Mouse (Mus musculus) layer of hippocampus, postnatal 25 days (tissue): ENCODE data around the gene Denr. TPM values are rescaled to one million over a fixed set of nuclear protein-coding genes. Genes with fewer than 3 reads are reported as not detected.

ENCODE experiments used
- DNase-seq, 2 experiments: peaks; one replicate each; pipeline ENCODE4 v3.0.0; 2022; ENCODE audit warnings: mixed read lengths in 2 of 2, low spot score in 1 of 2; ENCODE audit errors: extremely low spot score in 1 of 2
- total RNA-seq, 2 experiments: library from RNA; stranded (reverse); gene quantifications; 2 replicates each; pipeline ENCODE4 v1.2.3; 2021

Denr gene
- total RNA-seq, 2 experiments from 2014 or later, result 60.5 to 62.0 TPM

DNA sequence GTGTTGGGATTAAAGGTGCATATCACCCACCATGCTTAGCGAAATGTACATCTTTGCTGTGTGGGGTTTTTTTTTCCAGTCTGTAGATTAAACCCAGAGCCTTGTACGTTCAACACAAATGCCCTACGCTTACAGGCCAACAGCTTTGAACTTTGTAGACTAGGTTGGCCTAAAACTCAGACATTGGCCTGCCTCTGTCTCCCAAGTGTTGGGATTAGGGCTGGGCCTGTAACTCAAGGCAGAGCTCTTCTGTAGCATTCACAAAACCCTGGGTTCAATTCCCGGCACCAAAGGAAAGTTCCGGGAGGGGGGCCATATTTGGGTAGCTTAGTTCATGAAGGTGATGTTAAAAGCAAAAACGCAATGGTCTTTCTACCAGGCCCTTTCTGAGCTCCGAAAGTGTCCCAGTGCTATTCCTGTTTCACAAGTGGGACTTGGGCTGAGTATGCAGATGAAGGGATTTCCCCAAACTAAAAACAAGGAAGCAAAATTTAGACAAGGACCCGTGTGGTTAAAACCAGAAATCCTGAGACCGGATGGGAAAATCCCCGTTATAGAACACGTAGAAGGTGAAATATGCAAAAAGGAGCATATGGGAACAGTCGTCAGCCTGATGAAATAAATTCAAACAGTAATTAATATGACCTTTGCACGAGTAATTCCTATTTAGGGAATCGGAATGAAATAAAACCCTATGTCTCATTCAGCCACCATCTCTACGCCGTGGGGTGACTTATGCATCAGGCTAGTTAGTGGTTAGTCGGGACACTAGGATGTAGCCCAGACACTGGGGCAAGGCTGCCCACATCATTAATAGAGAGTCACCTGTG, 614 bp upstream of the Denr start:
- DNase-seq, result no peak

DNA sequence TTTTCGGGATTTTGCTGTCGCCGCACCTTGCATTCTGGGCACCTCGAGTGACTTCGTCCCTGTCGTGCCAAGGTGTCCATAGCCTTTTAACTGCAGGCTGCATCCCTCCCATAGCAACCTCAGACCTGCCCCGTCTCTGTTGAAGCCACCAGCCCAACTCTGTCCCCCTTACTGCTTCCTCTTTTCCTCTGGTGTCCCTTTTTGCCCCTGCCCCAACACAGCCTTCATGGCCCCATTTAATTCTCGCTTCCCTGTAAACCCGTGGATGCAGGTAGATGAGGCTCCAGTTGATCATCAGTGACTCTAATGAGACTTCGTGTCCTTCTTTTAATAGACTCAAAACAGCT, 629 bp downstream of the Denr start:
- no peak for DNase-seq

DNA sequence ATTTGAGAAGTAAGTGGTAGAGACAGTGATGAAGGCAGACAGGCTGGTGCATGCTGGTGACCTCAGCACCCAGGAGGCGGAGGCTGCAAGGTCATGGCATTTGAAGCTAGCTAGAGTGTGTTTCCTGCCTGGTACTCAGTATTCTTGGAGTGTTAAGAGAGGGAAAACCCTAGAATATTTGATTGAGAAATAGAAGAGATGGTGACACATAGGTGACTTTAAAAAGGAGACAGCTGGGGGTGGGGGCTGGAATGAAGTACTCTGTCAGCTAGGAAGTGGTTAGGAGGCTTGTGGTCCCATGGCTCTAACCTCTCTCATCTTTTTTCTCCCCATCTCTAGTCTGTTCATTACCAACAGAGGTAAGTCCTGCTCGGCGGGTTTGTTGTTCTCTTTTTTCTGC, 7.9 kb downstream of the Denr start:
- DNase-seq, result no peak

DNA sequence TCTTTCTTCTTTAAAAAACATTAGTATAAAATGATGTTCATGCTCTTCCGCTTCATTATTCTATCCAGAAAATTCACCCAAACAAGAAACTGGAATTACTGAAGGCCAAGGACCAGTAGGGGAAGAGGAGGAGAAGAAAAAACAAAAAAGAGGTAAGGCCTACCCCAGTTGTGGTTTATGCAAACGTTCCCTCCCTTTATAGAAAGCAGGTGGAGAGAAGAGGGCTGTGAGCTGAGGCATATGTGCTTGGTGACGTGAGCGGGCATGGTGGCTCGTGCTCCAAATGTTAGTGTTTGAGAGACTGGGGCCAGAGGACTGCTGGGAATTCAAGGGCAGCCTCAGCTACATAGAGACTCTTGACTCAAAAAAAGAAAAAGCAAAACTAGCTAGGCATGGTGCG, 15.1 kb downstream of the Denr start:
- DNase-seq, result no peak

DNA sequence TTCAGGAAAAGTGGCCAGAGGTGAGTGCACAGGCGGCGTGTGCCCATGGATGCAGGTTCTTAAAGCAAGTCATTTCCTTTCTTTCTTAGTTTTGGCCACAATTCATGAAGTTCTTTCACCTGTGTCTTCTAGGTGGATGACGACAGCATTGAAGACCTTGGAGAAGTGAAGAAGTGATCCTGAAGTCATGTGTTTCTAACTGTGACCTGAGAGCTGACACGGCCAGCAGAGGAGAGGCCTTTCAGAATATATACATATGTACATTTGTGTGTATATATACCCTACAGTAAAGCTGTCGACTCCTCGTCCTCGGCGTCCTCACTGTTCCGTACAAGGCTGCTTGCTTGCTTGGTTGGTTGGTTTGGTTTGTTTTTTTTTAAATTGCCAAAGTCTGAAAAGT, 20.1 kb downstream of the Denr start, which contains the start of gene Gm43518:
Gm43518 (plus strand) TSS at position 301 of the 400 bp plus-strand sequence.
- DNase-seq, result no peak

DNA sequence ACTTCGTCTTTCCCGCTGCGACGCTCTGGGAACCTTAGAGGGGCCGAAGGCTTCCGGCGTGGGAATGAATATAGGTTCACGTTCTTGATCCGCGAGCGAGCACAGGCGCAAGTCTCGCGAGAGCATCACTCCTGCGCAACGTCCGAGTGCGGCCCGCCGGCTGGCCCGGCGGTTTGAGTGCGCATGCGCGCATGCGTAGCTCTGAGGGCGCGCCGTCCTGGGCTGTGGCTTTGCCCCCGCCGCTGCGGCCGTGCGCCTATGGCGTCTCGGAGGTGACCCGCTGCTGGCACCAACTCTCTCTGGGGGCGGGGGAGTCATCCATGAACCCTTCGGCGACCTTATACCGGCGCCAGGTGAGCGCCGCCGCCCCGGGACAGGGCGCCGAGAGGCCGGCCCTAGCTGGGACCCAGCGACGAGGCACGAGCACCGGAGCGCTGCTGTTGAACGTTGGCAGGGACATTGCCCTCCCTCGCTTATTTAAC, 23.6 kb downstream of the Denr start, which contains the start of gene Ccdc62:
Ccdc62 (plus strand) TSS at position 172 of the 482 bp plus-strand sequence.
- peak; percentile 83 to 84 for DNase-seq

DNA sequence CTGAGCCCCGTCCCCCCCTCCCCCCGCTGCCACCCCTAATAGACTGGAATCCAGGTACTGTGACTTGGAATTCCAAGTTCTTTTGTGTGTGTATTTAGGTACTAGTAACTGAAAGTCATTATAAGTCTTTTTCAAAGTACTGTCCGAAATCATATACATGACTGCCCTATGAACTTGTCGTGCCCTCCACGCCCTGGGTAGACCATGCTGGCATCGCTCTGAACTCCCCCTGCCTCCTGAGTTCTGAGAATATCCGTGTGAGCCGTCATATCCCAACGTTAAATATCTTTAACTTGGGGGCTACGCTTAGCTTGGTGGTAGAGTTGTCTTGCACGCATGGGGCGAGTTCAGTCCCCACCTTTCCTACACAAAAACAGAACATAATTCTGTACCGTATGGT, 24.2 kb downstream of the Denr start:
- no peak for DNase-seq

DNA sequence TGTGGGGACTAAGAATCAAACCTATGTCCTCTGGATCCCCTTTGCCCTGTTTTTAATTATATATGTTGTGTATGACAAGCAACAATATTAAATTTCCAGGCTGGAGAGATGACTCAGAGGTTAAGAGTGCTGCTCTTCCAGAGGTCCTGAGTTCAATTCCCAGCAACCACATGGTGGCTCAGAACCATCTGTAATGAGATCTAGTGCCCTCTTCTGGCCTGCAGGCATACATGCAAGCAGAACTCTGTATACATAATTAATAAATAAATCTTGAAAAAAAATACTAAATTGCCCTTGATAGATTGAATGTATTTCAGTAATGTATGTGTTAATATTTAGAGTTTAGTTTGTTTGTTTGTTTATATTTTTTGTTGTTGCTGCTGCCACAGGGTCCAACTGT, 26.0 kb downstream of the Denr start:
- no peak for DNase-seq

DNA sequence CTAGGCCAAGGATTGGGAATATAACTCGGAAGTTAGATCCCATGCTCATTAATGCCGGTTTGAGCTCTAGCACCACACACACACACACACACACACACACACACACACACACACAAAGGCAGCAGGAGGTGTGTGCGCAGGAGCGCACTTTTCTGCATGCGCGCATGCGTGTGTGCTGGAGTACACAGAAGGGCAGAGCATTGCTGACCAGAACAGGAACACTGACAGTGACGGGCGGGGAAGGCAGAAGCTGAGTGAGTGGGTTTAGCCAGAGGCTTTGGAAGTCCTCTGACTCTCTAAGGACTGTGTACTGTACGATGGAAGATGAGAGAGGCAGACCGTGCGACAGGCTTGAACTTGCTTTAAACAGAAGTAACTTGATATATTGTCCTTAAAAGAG, 26.6 kb downstream of the Denr start:
- no peak for DNase-seq

DNA sequence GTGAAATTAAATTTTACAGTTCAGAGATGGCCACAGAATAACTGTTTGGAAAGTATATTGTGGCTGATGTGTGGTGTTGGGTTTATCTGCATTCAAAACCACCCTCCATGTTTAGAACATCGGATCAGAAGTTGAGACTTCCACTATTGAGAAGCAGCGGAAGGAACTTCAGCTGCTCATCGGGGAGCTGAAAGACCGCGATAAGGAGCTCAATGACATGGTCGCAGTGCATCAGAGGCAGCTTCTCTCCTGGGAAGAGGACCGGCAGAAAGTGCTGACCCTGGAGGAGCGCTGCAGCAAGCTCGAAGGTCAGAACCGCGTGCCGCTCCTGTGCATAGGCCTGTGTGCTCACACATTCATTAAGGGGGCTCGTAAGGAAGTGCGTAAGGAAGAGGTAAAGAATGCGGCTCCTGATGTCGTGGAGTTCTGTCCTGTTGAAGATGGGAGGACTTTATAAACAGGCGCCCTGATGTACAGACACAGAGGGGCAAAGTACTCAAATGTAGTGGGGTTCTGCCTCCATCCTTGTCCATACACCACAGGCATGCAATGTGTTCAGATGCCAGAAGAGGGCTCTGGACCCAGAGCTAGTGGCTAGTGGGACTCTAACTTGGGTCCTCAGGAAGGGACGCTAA, 27.1 kb downstream of the Denr start:
- no peak for DNase-seq

DNA sequence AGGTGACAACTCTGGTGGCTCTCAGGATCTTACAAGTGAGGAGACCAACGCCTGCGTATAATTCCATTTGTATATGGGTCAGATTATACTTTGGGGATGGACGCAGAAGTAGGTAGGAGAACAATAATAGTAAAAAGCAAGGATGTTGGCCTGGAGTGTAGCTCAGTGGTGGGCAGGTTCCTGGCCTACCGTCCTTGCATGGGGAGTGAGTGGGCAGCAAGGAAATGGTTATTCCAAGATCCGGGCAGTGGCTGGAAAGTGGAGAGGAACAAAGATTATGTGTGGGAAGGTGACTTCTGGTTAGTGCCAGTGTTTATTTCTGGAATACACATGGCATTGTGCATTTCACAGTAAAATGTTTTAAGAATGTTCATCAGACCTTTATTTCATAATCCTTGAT, 29.0 kb downstream of the Denr start:
- no peak for DNase-seq

DNA sequence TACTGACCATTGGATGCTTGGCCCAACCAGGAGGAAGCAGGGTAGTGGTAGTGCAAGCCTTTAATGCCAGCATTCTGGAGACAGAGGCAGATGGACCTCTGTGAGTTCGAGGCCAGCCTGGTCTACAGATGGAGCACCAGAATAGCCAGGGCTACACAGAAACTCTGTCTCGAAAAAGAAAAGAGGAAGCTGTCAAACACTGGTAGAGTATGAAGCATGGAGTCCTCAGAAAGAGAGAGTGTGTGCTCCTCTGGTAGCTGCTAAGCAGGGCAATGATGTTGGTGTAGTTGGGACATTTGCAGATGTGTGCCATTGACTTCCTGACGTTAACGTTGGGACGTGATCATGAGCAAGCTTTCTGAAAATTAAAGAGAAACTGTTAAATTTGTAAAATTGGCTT, 31.5 kb downstream of the Denr start:
- no peak for DNase-seq

DNA sequence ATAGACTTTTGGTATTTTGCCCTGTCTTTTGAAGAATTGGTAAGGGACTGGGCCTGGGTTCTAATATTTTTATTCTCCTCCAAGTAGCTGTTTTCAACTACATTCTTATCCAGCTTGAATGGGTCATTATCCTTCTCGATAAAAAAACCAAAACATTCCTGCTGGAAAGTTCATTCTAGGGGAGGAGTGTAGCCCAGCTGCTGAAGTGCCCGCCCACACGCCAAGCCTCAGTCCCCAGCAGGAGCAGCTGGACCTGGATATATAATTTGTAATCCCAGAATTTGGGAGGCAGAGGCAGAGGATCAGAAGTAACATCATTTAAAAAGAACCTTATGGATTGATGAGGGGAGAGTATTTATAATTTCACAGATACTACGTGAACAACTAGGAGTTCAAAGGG, 39.6 kb downstream of the Denr start:
- no peak for DNase-seq

DNA sequence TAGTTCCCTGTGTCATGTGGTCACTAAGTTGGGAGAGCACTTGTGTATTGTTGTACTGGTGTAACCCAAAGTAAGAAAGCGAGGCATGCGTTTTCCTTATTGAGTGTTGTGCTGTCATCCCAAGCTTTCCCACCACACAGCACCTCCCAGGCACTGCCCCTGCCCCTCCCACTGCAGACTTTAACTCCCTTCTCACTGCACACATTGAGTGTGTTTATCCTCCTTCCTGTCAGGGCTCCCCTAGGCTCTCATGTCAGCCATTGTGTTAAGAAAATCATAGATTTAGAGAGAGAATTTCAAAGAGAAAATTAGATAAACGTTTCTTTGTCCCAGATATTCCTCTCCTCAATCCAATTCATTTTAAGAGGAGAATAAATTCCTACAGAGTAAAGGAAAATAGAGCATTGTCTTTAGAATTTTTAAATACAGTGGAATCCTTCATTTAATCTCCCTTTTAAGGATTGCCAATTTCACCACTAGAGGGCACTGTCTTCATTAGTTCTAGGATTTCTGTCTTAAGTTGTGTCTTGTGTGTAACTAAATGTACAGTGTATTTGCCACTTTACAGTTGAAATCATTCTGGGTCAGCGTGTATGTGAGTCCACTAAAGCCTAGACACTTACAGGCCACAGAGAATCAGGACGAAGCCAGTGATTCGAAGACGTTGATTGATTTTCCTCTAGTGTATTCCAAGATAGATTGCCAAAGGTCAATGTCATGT, 40.2 kb downstream of the Denr start:
- no peak for DNase-seq

DNA sequence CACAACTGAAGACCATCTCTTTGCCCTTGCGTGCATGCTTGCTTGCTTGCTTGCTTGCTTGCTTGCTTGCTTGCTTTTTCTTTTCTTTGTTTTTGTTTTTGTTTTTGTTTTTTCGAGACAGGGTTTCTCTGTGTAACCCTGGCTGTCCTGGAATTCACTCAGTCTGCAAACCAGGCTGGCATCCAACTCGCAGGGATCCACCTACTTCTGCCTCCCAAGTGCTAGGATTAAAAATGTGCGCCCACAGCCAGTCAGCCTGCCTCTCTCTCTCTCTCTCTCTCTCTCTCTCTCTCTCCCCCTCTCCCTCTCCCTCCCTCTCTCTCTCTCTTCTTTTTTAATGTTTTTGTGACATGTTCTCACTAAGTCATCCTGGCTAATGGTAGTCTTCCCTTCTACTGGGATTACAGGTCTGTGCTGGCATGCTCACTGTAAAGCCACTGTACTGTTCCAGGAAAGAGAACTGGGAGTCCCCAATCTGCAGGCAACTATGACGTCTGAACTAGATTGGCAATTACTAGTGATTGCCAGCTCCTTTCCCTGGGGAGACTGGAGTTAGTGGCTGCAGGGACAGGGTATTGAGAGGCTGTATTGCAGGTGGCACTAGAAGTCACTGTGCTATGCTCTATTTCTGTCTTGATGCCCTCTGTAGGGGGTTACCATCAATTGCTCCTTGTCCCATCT, 45.5 kb downstream of the Denr start:
- DNase-seq, result no peak

DNA sequence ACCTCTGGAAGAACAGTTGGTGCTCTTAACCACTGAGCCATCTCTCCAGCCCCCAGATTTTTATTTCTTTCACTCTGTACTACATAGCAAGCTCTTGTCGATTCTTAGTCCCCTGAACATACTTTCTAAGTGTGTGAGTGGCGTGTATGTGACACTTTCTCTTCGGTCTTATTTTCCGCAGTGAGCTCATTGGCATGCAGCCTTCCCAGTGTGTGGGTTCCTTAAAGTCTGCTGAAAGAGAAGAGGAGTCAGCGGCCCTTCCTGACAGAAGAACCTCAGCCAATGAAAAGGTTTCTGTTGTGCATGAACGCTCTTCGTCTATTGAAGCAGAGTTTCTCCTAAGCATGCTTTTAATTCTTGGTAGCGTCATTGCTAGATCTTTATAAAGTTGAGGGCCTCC, 50.2 kb downstream of the Denr start:
- no peak for DNase-seq

DNA sequence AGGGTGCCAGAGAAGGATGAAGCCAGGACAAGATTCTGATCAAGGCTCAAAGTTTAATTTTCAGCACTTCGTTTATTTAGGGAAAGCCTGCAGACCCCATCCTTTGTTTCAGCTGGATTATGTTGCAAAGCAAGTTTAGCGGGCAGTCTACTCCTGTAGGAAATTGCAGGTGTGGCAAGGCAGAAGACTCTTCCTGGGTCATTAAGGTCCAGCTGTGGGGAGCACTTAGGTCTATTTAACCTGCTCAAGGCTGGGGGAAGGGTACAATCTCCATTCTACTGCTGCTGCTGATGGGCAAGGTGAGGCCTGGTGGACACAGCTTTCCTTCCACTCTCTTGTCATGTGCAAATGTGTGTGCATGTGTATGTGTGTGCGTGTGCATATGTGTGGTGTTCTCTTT, 52.0 kb downstream of the Denr start:
- no peak for DNase-seq

DNA sequence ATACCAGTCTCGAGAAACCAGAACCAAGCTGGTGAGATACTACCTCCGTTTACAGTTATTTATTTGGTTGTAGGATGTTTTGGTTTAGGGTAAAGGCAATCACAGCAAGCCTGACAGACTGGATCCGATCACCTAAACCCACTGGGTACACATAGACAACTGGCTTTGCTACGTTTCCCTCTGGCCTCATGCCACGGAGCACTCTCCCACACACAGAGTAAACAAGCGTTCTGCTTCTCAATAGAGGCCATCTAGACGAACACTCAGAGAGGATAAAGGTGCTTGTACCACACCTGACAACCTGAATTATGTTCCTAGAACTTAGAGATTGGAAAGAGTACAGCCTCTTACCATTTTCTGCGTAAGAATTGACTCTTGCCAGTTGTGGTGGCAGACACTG, 53.2 kb downstream of the Denr start:
- no peak for DNase-seq

DNA sequence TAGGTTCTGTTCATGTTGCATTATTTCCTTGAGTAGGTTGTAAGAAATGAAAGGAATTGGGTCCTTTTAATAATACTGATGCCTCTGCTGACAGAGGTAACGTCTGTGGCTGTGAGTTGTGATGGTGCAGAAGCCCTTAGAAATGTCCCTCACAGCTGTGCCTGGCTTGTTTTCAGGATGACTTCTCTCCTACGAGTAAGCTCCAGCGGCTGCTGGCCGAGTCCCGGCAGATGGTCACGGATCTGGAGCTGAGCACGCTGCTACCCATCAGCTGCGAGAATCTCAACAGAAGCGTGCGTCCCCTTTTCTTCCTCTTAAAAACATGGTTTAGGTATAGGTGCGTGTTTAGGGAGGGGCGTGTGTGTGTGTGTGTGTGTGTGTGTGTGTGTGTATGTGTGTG, 54.1 kb downstream of the Denr start:
- DNase-seq, result no peak

DNA sequence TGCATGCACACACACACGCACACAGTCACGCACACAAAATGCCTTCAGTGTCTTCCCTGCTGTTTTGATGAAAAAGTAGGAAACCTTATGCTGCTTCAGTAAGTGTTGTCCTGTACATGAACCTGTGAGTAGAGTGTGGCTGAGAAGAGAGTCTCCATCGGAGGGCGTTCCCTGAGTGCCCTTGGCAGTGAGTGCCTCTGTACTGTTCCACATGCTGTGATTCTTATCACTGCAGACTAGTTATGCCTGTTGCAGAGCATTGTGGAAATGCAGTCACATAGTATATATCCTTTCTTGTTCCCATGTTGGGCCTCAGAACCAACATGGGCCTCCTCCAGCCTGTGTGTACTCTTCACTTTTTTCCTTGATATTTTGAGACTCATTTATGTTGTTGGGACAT, 57.2 kb downstream of the Denr start:
- DNase-seq, result no peak

DNA sequence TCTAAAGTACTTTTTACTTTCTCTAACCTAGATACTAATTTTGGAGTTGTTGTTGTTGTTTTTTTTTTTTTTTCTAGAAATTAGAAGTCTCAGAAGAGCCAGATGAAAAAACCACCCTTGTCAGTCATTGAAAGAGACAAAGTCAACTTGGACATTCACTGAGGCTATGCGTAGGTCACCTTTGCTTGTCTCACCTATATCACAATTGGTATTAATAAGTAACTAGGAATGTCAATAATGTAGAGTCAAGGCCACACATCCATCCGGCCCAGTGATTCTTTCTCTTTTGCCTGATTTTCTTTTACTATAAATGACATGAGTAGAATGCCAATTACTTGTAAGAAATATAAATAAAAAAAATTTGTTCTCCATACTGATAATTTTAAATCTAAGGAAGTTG, 59.8 kb downstream of the Denr start:
- no peak for DNase-seq
